Mouse (Mus musculus): Measurements from ENCODE around the gene Zfp592. TPM values are rescaled to one million over a fixed set of nuclear protein-coding genes. Genes with fewer than 3 reads are reported as not detected.

Gene Zfp592
- total RNA-seq, 2 experiments from 2014 or later, result 11.5 to 13.7 TPM

Other genes starting within 250 kb of the Zfp592 start
- 10 to 100 TPM; 28.9 to 36.1 TPM for gene Iqgap1, start 167.7 kb upstream of the Zfp592 start, total RNA-seq (2021)
- 1 to 10 TPM; 1.5 to 2.8 TPM for gene Zscan2, start 132.8 kb upstream of the Zfp592 start, total RNA-seq (2021)
- 1 to 10 TPM; 3.7 to 4.1 TPM for gene Wdr73, start 92.4 kb upstream of the Zfp592 start, total RNA-seq (2021)
- gene Nmb, start 88.6 kb upstream of the Zfp592 start, total RNA-seq (2021), result 1 to 10 TPM; 1.7 to 4.5 TPM
- gene Sec11a, start 45.9 kb upstream of the Zfp592 start, total RNA-seq (2021), result 10 to 100 TPM; 30.9 to 37.2 TPM
- gene Alpk3, start 63.9 kb downstream of the Zfp592 start, total RNA-seq (2021), result 100 to 1,000 TPM; 119 to 131 TPM
- under 1 TPM; 0.43 to 0.66 TPM for gene Slc28a1, start 121.1 kb downstream of the Zfp592 start, total RNA-seq (2021)
- gene Pde8a, start 219.9 kb downstream of the Zfp592 start, total RNA-seq (2021), result 1 to 10 TPM; 6.7 to 7.0 TPM